Mouse (Mus musculus) ES-Bruce4 (cell line): ENCODE data around the gene Cartpt.

Experiments used
- CTCF ChIP-seq: IDR thresholded peaks from one replicate; pipeline ENCODE4 v1.8.1; 2011; ENCODE audit warnings: low read depth, low read length
- POLR2A ChIP-seq: IDR thresholded peaks from one replicate; pipeline ENCODE4 v1.8.1; 2011; ENCODE audit warnings: low read length; ENCODE audit not compliant: insufficient read depth

DNA sequence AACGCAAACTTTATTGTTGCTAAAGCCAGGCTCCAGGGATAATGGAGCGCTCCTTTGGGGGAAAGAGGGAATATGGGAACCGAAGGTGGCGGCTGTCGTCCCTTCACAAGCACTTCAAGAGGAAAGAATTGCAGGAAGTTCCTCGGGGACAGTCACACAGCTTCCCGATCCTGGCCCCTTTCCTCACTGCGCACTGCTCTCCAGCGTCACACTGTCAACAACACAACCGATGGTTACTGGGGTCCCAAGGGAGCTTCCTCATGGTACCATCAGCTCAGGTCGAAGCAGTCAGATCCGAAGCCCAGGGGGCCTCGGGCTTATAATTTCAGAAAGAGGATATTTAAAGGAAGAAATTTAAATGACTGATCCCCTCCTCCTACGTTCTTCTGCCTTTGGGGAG lies 2.1 kb downstream of the Cartpt start:
- TF ChIP-seq CTCF (no peak), POLR2A (no peak)
